Mouse (Mus musculus): ENCODE results near the gene Fam110a. TPM values are rescaled to one million over a fixed set of nuclear protein-coding genes. Genes with fewer than 3 reads are reported as not detected.
"Not testable (repeated sequence)": the region's sequence is repeated elsewhere in the genome, so short reads cannot be mapped to it uniquely, and the experiment has no call there.

Gene Fam110a
- total RNA-seq, 2 experiments from 2014 or later, result 6.6 to 8.4 TPM

DNA sequence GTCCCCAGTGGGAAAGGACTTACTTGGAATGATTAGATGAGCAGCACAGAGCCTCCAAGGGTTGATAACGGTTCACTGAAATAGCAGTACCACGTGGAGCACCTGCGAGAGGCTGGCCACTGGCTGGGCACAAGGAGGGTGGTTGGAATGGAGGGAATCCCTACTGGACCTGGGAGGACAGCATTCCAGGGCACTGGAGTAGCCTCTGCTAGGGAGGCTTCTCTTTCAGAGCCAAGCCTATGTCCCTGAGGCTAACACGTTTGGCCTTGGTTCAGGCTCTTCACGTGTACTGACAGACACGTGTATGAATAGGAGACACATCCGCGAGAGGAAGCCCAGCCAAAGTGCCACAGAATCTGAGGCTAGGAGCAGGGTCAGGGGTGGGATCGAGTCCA is 18.5 kb upstream of the Fam110a start:
- intact Hi-C loops (cut with DNase I), result no loop called here
- DNase-seq (ENCODE audit: low spot score in 2 of 2), result no peak

DNA sequence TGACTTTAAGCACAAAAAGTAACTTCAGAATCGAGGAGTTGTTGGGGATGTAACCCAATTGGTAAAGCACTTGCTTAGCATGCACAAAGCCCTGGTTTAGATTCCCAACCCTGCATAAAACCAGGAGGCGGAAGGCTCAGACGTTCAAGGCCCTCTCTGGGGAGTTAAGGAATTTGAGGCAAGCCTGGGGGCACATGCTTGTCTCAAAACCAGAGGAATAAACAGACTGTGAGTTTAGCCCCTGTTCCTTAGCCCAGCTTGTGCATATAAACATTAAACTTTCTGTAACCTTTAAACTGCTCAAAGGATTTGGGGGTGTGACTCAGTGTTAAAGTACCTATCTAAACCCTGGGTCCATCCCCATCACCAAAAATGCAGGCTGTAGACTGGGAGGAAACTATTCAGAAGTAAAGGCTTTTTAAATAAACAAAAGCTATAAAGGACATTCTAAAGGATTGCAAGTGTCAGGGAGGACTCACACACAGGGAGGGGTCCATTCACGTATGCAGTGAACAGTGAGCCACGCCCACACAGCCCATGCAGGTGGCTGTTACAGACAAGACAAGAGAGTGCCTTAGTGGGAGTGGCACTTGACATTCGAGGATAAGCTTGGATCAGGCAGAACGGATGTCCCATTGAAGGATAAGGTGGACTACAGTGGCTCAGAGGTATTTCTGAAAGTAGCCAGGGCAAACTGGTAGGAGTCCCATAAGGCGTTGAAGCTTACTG is 17.9 kb upstream of the Fam110a start:
- no peak for DNase-seq (ENCODE audit: low spot score in 2 of 2)
- intact Hi-C loops (cut with DNase I), result no loop called here

DNA sequence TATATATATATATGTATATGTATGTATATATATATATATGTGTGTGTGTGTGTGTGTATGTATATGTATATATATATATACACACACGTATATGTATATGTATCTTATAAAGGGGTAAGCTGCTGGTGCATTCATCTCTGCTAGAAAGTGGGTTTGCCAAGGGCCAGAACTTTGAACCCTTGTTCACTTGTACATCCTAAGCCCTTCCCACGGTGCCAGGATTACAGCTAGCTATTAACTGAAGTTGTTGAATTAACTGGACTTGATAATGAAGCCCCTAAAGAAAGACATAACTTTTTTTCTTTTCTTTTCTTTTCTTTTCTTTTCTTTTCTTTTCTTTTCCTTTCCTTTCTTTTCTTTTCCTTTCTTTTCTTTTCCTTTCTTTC is 17.2 kb upstream of the Fam110a start:
- DNase-seq (ENCODE audit: low spot score in 2 of 2); intact Hi-C loops (cut with DNase I): not testable (repeated sequence)

DNA sequence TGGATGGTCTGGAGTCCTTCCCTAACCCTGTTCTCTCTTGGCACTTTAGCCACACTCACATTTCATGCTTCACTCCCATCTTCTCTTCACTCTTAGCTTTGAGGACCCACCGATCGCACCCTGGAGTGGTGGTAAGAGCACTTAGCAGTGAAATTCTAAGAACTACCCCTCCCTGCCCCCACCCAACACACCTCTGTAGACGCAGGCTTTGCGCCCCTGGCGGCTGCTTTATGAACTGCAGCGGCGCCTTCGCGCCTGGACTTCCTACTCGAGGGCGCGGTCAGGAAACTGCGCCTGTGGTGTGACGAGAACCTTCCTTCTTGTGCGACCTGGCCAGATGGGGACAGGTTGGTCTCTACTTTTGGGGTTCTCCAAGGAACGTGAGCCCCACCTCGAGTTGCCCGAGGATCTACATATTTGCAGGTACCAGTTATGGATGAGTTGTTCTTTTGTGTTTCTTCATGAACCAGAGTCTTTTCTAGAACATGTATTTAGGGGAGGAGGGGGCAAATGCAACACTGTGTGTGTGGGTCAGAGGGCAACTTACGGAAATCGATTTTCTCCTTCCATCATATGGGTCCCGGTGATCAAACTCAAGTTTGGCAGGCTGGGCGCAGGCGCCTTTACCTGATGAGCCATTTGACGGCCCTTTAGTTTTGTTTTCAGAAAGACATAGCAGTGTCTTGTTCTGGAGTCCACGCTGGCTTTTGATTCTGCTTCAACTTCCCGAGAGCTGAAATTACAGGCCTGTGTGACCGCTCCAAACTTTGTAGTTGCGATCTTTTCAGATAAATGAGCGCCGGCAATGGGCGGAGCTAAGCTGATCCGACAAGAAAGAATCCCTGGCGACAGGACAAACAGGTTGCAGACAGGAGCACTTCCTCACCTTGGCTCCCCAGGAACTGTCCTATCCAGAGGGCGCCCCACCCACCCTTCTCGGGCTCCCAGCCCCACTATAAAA is 16.5 kb upstream of the Fam110a start, which contains the start of gene Slc52a3:
Gene Slc52a3 (plus strand): TSS at position 283 of the 961 bp plus-strand sequence.
- intact Hi-C loops (cut with DNase I), result no loop called here
- peak; percentile 79 to 81 for DNase-seq (ENCODE audit: low spot score in 2 of 2)

DNA sequence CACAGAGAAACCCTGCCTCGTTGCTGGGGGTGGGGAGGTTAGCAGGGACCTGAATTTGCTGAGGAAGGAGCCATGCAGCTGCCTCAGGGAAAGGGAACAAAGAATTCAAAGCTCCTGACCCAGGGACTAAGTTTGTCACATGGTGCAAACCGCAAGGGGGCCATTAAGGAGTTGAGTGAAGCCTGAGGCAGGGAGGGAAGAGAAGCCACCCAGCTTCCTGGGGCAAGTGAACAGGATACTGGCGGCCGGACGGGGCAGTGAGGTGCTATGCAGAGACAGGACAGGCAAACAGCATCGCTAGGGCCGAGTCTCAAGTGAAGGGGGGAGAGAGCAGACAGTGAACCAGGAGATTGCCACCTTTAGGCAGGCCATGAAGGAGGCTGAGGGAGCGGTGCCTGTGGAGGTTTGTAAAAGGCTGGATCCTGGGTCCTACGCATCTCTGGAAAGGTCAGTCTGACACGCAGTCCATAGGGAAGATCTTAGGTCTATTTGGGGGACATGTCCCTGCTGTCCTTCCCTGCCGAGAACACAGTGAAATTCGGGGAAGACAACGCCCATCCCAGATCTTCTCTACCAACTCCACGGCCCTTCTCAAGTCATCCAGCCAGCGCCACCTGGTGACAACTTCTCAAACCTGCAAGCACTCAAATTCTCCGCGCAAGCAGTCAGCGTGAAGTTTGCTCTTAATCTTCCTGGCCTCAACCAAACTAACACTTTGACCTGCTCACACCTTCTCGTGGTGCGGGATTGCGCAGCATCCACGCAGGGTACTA is 14.5 kb upstream of the Fam110a start:
- peak; percentile 68 to 72 for DNase-seq (ENCODE audit: low spot score in 2 of 2)
- intact Hi-C loops (cut with DNase I), result loop anchor here (1.0 to 5.0 kb wide), 3 partner anchors 52 to 242 kb away; no protein-coding TSS in a partner anchor

DNA sequence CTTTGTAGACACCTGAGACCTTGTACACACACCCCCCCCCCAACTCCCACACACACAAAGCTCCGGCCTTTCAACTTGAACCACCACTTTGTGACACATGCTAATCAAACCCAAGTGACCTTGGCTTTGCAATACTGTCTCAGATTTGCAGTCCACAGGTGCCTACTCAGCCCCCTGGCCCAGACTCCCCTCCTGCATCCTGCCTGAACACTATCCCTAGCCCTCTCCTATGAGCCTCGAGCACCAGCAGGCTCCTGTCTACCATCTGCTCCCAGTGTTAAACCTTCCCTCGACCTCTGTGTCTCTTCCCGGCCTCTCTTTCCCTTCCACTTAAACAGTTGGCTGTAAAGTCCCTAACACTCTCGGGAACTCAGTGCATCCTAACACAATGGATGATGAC is 11.4 kb upstream of the Fam110a start:
- DNase-seq (ENCODE audit: low spot score in 2 of 2), result no peak
- intact Hi-C loops (cut with DNase I), result loop anchor here (5.0 kb wide), 1 partner anchor 239 kb away; no protein-coding TSS in a partner anchor

DNA sequence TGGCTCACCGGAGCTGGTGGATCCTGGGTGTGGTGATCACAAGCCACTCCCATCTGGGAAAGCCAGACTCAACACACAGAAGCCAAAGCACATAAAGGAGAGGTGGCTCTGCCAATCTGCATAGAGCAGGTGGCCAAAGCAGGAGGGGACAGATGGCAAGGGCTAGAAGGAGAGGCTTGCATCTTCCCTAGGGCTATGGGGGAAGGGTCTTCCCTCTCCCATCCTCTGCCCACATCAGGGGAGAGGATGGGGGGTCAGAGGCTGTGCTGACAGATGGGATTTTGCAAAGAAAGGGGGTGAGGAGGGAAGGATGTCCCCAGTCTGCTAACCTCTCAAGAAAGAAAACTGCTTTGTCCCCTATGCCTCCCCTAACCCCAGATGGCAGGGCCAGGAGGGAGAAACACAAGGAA is 11.0 kb upstream of the Fam110a start:
- intact Hi-C loops (cut with DNase I), result loop anchor here (5.0 kb wide), 1 partner anchor 239 kb away; no protein-coding TSS in a partner anchor
- no peak for DNase-seq (ENCODE audit: low spot score in 2 of 2)

DNA sequence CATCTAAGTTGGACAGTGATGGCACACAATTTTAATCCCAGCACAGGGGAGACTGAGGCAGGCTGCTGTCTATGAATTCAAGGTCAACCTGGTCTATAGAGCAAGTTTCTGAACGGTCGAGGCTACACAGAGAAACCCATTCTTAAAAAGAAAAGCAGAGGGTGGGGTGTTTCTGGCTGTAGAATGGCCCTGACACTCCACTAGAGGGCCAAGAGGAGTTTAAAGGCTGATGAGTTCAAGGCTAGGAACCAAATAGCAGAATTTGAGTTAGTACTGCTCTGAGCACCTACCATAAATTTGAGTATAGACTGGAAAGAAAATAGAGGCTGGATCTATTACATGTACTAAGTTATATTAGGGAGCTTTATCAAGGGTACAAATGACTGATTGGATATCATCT is 9.0 kb upstream of the Fam110a start:
- intact Hi-C loops (cut with DNase I), result no loop called here
- no peak for DNase-seq (ENCODE audit: low spot score in 2 of 2)

DNA sequence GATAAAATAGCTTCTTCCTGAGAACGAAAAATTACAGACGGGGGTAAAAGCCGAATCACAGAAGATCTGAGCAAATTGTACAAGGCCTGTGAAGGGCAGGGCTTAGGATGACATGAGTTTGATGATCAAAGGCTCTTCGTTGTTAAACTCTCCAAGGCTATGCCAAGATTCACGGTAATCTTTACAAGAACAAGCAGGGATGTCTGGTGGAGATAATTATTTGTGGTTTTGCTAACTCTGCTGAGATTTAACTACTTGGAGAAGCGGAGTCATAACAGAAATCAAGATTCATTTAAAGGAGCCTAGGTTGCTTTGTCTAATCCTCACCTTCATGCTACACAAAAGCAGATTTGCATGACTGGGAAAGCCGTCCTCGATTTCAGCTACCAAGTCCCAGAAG is 6.9 kb upstream of the Fam110a start:
- DNase-seq (ENCODE audit: low spot score in 2 of 2), result no peak
- intact Hi-C loops (cut with DNase I), result no loop called here

DNA sequence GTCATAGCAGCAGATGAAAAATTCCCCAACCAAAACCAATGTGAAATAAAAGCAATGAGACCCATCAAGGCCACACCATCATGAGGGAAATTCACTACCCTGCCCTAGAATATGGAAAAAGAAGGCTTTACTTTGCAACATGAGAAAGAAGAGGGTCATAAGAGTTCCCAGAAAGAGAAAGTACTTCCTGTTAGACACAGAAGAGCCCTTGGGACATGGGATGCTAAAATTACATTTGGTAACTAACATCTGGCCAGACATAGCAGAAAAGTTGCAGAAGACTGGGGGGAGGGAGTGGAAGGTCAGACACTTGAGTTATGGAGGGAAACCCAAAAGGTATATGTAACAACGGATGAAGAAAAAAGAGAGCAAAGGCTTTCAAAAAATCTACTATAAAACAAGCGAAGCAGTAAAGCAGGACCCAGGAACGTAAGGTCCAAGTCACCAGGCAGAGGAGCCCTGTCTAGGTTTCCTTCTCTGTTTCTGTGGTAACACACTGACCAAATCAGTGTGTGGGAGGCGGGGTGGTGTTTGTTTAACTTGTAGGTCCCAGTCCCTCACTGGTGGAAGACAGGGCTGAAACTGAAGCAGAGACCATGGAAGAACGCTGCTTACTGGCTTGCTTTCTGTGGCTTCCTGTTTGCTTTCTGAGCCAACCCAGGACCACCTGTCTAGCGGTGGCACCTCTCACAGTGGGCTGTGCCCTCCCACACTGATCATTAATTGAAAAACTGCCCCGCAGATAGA is 5.6 kb upstream of the Fam110a start:
- intact Hi-C loops (cut with DNase I), result no loop called here

DNA sequence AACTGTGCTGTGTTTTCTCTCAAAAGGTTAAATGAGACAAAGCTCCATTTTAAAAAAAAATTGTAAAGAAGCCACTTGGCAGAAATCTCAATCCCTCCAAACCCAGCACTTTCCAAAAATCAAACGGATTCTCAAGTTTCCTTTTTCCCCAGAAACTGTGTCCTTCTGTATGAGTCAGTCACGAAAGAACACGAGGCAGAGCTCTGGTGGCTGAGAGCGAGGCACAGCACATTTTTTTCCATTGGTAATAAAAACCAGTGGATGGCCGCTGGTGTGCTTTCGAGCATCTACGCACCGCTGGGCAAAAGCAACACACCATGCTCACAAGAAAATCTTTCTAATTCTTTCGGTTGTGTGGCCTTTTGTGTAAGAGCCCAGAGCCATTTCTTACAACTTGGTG is 4.0 kb upstream of the Fam110a start:
- peak in 1 of 2 experiments; percentile 31 for DNase-seq (ENCODE audit: low spot score in 2 of 2)
- intact Hi-C loops (cut with DNase I), result no loop called here

More for the DNA sequence above, 5.6 kb upstream of the Fam110a start:
- DNase-seq (ENCODE audit: low spot score in 2 of 2), result no peak

DNA sequence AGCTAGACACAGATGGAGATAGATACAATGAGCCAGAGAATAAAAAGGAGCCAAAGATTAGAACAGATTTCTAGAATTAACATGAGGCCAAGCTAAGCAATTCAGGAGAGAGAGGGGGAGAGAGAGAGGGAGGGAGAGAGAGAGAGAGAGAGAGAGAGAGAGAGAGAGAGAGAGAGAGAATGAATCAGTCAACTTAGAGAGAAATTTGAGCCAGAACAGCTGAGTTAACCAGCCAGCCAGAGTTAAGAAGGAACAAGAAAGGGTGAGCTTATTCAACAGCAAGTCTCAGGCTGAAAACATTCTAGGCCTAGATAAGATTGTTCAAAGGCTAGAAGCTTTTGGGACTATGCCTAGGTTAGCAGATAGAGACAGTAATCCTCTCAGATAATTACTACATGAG is 2.5 kb upstream of the Fam110a start:
- intact Hi-C loops (cut with DNase I), result no loop called here
- DNase-seq (ENCODE audit: low spot score in 2 of 2), result no peak

DNA sequence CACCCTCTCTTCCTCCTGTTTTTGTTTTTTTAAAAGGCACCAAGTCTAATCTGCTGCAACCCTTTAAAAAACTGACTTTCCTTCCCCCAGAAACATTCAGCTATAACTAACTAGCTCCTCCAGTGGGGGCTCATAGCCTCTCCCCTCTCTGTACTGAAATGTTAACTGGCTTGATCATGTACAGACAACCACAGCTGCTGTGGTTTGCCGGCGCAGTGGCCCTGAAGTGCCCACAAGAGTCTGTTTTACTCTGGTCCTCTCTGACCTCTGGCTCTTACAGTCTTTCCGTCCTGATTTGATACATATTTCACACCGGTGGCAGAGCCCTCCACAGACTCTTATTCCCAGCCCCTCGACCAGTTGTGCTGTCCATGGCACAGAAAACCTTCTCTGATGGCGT is 1.2 kb upstream of the Fam110a start:
- intact Hi-C loops (cut with DNase I), result no loop called here
- DNase-seq (ENCODE audit: low spot score in 2 of 2), result no peak

DNA sequence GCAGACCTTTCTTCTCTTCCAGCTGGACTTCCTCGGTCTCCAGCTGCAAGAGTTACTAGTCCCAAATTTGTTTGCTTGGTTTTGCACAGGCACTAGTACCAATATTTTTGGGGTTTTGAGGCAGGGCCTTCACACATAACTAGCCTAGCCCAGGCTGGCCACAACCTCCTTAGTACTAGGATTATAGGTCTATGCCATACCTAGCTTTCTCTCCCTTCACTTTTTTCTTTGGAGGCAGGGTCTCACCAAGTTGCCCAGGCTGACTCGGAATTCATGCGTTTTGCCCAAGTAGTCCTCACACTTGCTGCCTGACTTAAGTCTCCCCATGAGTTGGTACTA is 305 bp upstream of the Fam110a start:
- DNase-seq (ENCODE audit: low spot score in 2 of 2), result no peak
- intact Hi-C loops (cut with DNase I), result no loop called here

DNA sequence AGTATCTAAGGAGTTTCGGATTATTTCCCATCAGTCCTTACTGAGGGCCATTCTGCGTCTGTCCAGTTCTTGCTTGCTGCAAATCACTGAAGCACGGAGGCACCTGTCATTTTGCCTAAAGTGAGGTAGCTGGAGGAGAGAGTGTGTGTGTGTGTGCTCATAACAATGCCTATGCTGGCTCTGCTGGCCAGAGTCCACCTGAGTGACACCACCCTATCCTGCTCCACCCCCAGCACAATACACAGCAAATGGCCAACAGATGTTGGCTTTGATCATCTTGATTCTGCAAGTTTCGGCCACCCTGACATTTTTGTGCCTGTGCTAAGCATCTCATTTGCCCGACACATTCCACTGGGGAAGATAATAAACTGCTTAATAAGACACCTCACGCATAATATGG is 1.5 kb downstream of the Fam110a start:
- no peak for DNase-seq (ENCODE audit: low spot score in 2 of 2)
- intact Hi-C loops (cut with DNase I), result no loop called here

DNA sequence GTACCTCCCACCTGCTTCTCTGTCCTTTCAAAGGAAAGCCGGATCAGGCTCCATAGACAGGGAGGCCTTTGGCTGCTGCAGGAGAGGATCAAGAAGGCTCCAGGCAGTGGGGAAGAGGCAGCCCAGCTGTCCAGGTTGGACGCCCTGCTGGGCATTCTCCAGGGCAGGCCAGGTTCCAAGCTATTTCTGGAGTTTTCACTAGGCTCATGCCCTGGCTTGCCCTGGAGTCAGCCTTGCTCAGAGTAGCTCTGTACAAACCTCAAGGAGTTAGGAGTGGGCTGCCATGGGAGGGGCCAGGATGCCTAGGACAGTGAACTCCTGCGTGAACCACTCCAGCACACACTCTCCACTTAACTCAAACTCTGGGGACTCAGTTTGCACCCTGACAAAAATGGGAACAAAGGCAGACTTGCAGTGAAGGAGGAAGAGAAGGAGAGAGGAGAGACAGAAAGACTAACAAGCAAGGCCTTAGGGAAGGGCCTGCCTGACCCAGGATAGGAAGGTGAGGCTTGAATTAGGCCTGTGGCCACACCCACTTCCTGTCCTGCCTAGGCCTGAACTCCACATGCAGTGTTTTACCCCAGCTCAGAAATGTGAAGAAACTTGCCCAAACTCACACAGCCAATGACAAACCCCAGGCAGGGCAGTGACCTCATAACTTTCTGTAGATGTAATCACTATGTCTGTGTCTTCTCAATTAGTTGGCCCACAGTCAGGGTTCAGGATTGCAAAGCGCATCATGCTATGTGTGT is 2.2 kb downstream of the Fam110a start:
- DNase-seq (ENCODE audit: low spot score in 2 of 2), result no peak
- intact Hi-C loops (cut with DNase I), result no loop called here

DNA sequence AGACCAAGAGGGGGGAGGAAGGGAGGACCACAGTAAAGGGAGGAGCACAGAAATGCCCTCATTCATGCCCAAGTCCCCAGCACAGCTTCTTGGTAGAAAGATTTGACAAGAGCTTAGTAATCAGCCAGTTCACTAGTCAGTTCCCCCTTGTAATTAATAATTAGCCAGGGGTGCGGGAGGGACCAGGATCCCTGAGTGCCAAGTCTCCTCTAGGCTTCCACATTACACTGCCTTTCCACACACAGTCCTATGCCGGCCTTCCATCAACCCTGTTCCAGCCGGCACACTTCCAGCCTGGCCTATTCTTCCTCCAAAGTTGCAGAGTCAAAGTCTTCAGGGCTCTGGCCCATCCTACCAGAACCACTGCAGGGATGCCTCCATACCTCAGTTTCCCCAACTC is 4.0 kb downstream of the Fam110a start:
- intact Hi-C loops (cut with DNase I), result no loop called here
- DNase-seq (ENCODE audit: low spot score in 2 of 2), result no peak

DNA sequence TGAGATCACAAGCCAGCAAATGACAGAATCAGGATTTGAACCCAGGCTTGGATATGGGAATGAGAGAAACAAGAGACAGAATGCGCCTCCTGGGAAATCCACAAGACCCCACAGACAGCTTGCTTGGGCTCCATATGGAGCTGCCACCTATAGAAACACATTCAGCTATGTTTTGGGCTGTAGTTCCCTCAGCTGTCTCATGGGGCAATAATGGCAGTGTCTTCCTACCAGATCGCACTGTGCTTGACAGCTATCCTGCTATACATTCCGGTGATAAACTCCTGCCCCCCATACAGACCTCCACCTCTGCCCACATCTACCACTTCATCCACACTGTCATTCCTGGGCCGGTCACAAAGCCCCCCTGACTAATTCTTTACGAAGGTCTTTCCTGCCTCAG is 4.7 kb downstream of the Fam110a start:
- intact Hi-C loops (cut with DNase I), result no loop called here

More for the DNA sequence above, 4.7 kb downstream of the Fam110a start:
- no peak for DNase-seq (ENCODE audit: low spot score in 2 of 2)

Data from left cerebral cortex, postnatal 25 days (tissue).